Mouse (Mus musculus): Measurements from ENCODE around the gene Akt2. TPM values are rescaled to one million over a fixed set of nuclear protein-coding genes. Genes with fewer than 3 reads are reported as not detected.

Akt2 gene
- polyA plus RNA-seq (2012; rRNA removed), result 106 and 119 TPM in 2 replicates

DNA sequence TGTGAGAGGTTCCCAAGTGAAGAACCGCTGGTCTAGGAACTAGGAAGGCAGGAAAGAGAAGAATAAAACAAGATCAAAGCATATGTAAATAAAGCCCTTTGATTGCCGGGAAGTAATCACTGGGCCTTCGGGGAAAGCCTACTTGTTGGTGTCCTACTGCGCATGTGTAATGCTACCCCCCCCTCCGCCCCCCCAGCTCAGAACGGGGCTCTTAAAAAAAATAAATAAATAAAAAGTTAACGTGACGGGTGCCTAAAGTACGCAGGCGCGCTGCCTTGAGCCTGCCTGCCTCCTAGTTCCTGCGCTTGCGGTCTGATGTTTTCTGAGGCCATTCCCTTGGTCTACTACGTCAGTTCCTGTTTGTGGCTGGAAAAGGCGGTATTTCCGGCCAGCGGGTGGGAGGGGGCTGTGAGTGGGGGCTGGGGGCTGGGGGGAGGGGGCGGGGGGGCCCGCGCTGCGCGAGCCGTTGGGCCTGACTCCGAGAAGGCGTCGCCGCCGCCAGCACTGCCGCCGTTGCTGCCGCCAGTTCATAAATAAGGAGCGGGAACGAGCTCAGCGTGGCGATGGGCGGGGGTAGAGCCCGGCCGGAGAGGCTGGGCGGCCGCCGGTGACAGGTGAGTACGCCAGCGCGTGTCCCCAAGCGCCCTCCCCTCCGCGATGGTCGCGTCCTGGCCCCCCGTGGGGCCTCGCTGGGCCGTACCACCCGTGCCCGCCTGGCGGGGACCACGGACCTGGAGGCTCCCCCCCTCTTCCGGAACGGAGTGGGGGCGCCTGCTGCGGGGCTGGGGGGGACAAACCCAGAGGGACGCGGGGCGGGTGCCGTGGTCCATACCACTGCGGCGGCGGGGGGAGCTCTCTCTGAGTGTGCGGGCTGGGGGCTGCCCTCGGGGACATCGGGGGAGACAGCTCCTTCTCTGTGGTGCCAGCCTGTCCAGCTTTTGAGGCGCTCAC lies at the start of gene Akt2:
Gene Akt2, plus strand, starts transcription at position 287 of the 951 bp plus-strand sequence.
- under 1% methylated on average over 68 of the region's 71 CpGs for WGBS
- DNase-seq, result peak; percentile 97 to 98
- Histone ChIP-seq H3K4me3 (replicated peaks; ENCODE audit: insufficient read depth, low read depth, low read length) (peak within 1 kb of the TSS; percentile 96), H3K27ac (ENCODE audit: insufficient read depth, low read length) (peak within 1 kb of the TSS; percentile 97), H3K27me3 (ENCODE audit: control insufficient read depth, insufficient read depth, low read length) (no peaks in the 10 kb centered on the region), H3K4me1 (ENCODE audit: control insufficient read depth, insufficient read depth, low read length) (peaks cover 12% of the 10 kb centered on the region)
- TF ChIP-seq POLR2A (IDR thresholded peaks at IDR 0.05; ENCODE audit: borderline replicate concordance, insufficient read depth, low read length) (peak; percentile 46; the same call in 1 of the 2 replicates), CTCF (IDR thresholded peaks at IDR 0.05; ENCODE audit: borderline replicate concordance, insufficient read depth, low read depth, low read length) (no peak)

DNA sequence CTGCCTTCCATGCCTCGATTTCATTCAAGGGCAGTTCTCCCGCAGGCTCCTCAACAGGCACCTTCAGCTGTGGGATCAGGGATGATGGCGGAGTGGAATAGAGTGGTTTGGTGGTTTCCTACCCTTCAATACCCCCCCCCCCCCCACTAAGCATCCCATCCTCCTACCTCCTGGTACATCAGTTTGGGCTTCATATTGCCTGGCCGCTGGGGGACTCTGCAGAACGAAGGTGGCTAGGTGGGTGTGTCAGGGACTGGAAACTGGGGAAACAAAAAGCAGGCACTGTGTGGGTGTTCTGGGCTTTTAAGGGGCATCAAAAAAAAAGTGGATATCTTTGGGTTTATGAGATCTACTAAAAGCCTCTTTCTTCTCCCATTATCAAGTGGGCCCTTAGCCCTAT lies 49.4 kb upstream of the Akt2 start:
- WGBS, result 72% methylated on average over 5 of the region's 5 CpGs
- Histone ChIP-seq H3K27ac (ENCODE audit: insufficient read depth, low read length) (no peak overlapping the region), H3K4me1 (ENCODE audit: control insufficient read depth, insufficient read depth, low read length) (peaks cover 14% of the 10 kb centered on the region; the same call in 1 of the 2 replicates), H3K4me3 (replicated peaks; ENCODE audit: insufficient read depth, low read depth, low read length) (peak overlapping the region; percentile 92), H3K27me3 (ENCODE audit: control insufficient read depth, insufficient read depth, low read length) (no peaks in the 10 kb centered on the region)
- no peak for DNase-seq
- TF ChIP-seq POLR2A (IDR thresholded peaks at IDR 0.05; ENCODE audit: borderline replicate concordance, insufficient read depth, low read length) (no peak), CTCF (IDR thresholded peaks at IDR 0.05; ENCODE audit: borderline replicate concordance, insufficient read depth, low read depth, low read length) (no peak)

GRCm38 (mm10) chr7:27542392-27543033 lies 48.8 kb upstream of the Akt2 start:
- no peak overlapping the region for H3K27ac ChIP-seq (ENCODE audit: insufficient read depth, low read length)
- DNase-seq, result peak; percentile 85 to 87
- peaks cover 14% of the 10 kb centered on the region; the same call in 1 of the 2 replicates for H3K4me1 ChIP-seq (ENCODE audit: control insufficient read depth, insufficient read depth, low read length)
- under 1% methylated on average over 30 of the region's 30 CpGs for WGBS
- H3K27me3 ChIP-seq (ENCODE audit: control insufficient read depth, insufficient read depth, low read length), result no peaks in the 10 kb centered on the region
- TF ChIP-seq CTCF (IDR thresholded peaks at IDR 0.05; ENCODE audit: borderline replicate concordance, insufficient read depth, low read depth, low read length), result no peak
- TF ChIP-seq POLR2A (IDR thresholded peaks at IDR 0.05; ENCODE audit: borderline replicate concordance, insufficient read depth, low read length), result peak; percentile 88
- peak overlapping the region; percentile 92 for H3K4me3 ChIP-seq (replicated peaks; ENCODE audit: insufficient read depth, low read depth, low read length)

GRCm38 (mm10) chr7:27543065-27543464 lies 48.3 kb upstream of the Akt2 start:
- WGBS, result 35% methylated on average over 6 of the region's 6 CpGs
- no peak overlapping the region for H3K27ac ChIP-seq (ENCODE audit: insufficient read depth, low read length)
- DNase-seq, result no peak
- peak overlapping the region; percentile 92 for H3K4me3 ChIP-seq (replicated peaks; ENCODE audit: insufficient read depth, low read depth, low read length)
- H3K4me1 ChIP-seq (ENCODE audit: control insufficient read depth, insufficient read depth, low read length), result peaks cover 14% of the 10 kb centered on the region; the same call in 1 of the 2 replicates
- TF ChIP-seq POLR2A (IDR thresholded peaks at IDR 0.05; ENCODE audit: borderline replicate concordance, insufficient read depth, low read length) (no peak), CTCF (IDR thresholded peaks at IDR 0.05; ENCODE audit: borderline replicate concordance, insufficient read depth, low read depth, low read length) (no peak)
- H3K27me3 ChIP-seq (ENCODE audit: control insufficient read depth, insufficient read depth, low read length), result no peaks in the 10 kb centered on the region

DNA sequence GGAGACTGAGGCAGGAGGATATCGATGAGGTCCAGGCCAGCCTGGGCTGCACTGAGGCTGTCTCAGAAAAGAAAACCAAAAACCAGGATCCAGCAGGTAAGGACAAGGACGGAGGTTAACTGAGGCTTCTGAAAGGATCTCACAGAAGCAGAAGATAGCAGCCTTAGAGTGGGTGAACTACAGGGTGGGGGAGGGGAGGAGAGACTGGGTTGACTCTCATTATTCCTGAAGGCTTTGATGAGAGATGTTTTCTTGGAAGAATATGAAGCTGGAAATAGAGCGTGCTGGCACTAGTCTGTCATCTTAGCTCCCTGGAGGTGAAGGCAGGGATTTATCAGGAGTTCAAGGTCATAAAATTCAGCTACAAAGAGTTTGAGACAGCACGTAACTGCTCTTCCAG lies 47.5 kb upstream of the Akt2 start:
- no peak for DNase-seq
- no peak overlapping the region for H3K4me3 ChIP-seq (replicated peaks; ENCODE audit: insufficient read depth, low read depth, low read length)
- no peaks in the 10 kb centered on the region for H3K27me3 ChIP-seq (ENCODE audit: control insufficient read depth, insufficient read depth, low read length)
- peaks cover 14% of the 10 kb centered on the region; the same call in 1 of the 2 replicates for H3K4me1 ChIP-seq (ENCODE audit: control insufficient read depth, insufficient read depth, low read length)
- TF ChIP-seq CTCF (IDR thresholded peaks at IDR 0.05; ENCODE audit: borderline replicate concordance, insufficient read depth, low read depth, low read length) (no peak), POLR2A (IDR thresholded peaks at IDR 0.05; ENCODE audit: borderline replicate concordance, insufficient read depth, low read length) (no peak)
- WGBS, result 98% methylated on average over 4 of the region's 4 CpGs
- no peak overlapping the region for H3K27ac ChIP-seq (ENCODE audit: insufficient read depth, low read length)

DNA sequence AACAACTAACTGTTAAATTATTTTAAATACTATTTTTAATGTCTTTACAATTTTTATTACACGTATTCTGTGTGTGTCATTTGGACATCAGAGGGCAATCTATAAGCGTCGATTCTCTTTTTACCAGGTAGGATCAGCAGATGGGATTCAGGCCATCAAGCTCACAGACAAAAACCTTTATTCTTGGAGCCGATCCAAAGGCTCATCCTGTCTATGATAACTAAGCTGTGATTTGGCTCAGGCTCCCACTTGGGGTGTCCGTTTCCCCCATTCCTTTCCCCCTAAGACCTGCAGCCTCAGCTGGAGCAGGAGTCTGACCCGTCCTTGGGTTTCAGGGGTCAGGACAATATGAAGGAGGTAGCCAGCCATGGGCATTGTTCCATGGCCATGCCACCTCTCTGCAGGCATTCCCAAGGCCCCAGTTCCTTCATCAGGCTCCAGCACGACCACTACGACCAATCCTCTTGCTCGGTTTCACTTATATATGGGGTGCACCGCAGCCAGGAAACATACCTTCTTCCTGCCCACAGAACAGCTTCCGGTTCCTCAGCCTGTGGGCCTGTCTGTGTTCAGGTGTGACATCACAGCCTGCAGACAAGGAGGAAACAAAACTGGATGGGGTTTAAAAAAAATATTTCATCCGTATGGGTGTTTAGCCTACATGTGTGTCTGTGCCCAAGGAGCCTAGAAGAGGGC lies 46.5 kb upstream of the Akt2 start:
- WGBS, result 56% methylated on average over 12 of the region's 12 CpGs
- no peak overlapping the region for H3K27ac ChIP-seq (ENCODE audit: insufficient read depth, low read length)

GRCm38 (mm10) chr7:27549597-27549996 lies 41.8 kb upstream of the Akt2 start:
- no peak for TF ChIP-seq CTCF (IDR thresholded peaks at IDR 0.05; ENCODE audit: borderline replicate concordance, insufficient read depth, low read depth, low read length)
- WGBS, result 82% methylated on average over 6 of the region's 6 CpGs
- Histone ChIP-seq H3K27ac (ENCODE audit: insufficient read depth, low read length) (no peak overlapping the region), H3K27me3 (ENCODE audit: control insufficient read depth, insufficient read depth, low read length) (no peaks in the 10 kb centered on the region), H3K4me1 (ENCODE audit: control insufficient read depth, insufficient read depth, low read length) (peaks cover 4% of the 10 kb centered on the region; the same call in 1 of the 2 replicates), H3K4me3 (replicated peaks; ENCODE audit: insufficient read depth, low read depth, low read length) (no peak overlapping the region)
- no peak for DNase-seq

More for the DNA sequence above, 46.5 kb upstream of the Akt2 start:
- TF ChIP-seq POLR2A (IDR thresholded peaks at IDR 0.05; ENCODE audit: borderline replicate concordance, insufficient read depth, low read length) (no peak), CTCF (IDR thresholded peaks at IDR 0.05; ENCODE audit: borderline replicate concordance, insufficient read depth, low read depth, low read length) (no peak)
- no peak overlapping the region for H3K4me3 ChIP-seq (replicated peaks; ENCODE audit: insufficient read depth, low read depth, low read length)
- DNase-seq, result no peak
- no peaks in the 10 kb centered on the region for H3K27me3 ChIP-seq (ENCODE audit: control insufficient read depth, insufficient read depth, low read length)
- peaks cover 14% of the 10 kb centered on the region; the same call in 1 of the 2 replicates for H3K4me1 ChIP-seq (ENCODE audit: control insufficient read depth, insufficient read depth, low read length)

All from cerebellum, adult 2 months (tissue).